Mouse (Mus musculus) testis, postnatal 10 days (tissue): ENCODE measurements around the gene Snx29.

ENCODE experiments used
- DNase-seq: peaks from one replicate; pipeline ENCODE4 v3.0.0; 2021; ENCODE audit warnings: low spot score

Snx29 gene

GRCm38 (mm10) chr16:11741951-11742350 lies 419.2 kb downstream of the Snx29 start:
- no peak for DNase-seq

GRCm38 (mm10) chr16:11742351-11742750 lies 419.6 kb downstream of the Snx29 start:
- DNase-seq = peak; percentile 19

- DNase-seq = peak; percentile 10
Measured at GRCm38 (mm10) chr16:11743013-11743412, 420.3 kb downstream of the Snx29 start.

DNA sequence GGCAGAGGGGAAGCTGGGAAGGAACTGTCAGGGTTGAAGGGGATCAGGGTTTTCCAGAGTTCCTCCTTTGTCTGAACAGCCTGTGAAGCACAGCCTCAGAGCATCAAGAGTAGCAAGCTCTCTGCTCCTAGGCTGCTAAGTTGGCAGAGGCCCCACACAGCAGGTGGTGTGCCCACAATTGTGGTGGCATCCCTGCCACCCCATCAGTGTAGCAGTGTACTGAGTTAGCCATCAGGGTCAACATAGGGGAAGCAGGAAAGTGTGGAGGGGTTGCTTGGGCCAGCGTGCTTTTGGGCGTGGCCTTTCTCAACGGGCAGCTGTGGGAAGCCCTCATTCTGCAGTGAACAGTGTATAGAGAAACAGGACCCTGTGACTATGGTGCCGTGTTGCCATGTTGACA lies 421.0 kb downstream of the Snx29 start:
- DNase-seq = peak; percentile 26

GRCm38 (mm10) chr16:11746036-11746435 lies 423.3 kb downstream of the Snx29 start:
- DNase-seq = no peak

- DNase-seq = peak; percentile 15
Measured at GRCm38 (mm10) chr16:11747867-11748266, 425.2 kb downstream of the Snx29 start.

GRCm38 (mm10) chr16:11749111-11749510 lies 426.4 kb downstream of the Snx29 start:
- no peak for DNase-seq

GRCm38 (mm10) chr16:11750605-11751004 lies 427.9 kb downstream of the Snx29 start:
- DNase-seq = no peak

GRCm38 (mm10) chr16:11752557-11752956 lies 429.8 kb downstream of the Snx29 start:
- no peak for DNase-seq

DNA sequence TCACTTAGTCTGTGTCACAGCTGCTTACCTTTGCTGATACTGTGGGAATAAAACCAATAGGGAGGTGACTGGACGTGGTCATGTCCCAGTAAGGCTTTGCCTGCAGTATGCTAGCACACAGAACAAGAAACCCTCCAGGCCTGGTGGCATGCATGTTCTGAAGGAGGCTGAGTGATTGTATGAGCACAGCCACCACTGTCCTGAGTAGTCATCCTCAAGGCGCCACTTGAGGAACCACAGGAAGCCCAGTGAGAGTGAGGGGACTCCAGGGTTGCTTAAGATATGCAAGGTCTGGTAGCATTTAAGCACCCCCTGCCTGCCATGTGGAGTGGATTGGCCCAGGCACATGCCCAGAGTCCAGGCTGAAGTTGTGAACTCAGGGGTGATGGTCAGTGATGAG lies 430.8 kb downstream of the Snx29 start:
- no peak for DNase-seq

GRCm38 (mm10) chr16:11754136-11754535 lies 431.4 kb downstream of the Snx29 start:
- no peak for DNase-seq

DNA sequence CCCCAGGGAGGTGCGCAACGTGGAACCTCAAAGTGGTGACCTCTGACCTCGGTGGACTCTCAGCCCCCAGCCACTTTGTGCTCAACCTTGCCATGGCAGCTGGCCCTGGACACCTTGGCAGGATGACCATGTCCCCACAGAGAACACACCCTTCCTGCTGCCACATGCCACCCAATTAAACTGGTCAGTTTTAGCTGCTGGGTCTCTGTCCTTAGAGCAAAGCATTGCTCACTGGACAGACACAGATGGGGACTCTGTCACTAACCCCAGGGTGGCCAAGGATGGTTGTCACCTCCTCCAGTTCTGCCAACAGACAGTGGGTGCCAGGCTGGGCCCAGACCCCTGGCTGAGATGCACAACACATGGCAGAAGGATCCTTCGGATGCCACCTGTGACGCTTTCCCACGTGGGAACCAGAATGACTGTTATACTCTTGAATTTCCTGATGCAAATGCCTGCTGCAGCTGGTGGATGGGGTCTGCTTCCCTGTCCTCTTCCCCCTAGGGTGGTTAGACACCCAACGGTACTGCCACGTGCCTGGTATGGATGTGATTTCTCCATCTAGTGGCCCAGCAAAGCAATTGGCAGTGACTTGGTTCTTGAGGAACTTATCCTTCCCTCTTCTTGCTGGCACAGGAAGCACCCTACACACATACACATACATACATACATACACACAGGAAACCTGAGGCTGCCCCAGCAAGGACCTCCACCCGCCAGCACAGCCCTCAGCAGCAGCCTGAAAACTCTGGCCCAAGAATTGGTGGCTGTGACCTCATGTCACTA lies 432.8 kb downstream of the Snx29 start:
- DNase-seq = no peak

GRCm38 (mm10) chr16:11756598-11757245 lies 434.0 kb downstream of the Snx29 start:
- no peak for DNase-seq

DNA sequence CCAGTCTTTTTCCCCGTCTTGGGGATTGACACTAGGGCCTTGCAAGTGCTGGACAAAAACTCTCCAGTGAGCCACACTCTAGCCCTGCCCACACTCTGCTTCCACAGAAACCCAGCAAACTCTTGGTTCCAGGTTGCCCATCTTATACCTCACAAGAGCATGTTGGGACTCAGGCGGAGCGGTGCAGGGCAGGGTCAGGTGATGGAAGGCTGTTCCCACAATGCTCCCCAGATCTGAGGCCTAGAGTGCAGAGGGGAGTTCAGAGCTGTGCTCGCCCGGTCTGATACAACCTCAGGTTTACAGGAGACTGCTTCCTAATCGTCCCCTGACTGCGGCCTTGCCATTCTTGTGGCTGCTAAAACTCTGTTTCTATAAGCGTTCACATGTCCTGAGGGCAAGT lies 434.8 kb downstream of the Snx29 start:
- no peak for DNase-seq

GRCm38 (mm10) chr16:11757951-11758350 lies 435.2 kb downstream of the Snx29 start:
- DNase-seq = no peak

DNA sequence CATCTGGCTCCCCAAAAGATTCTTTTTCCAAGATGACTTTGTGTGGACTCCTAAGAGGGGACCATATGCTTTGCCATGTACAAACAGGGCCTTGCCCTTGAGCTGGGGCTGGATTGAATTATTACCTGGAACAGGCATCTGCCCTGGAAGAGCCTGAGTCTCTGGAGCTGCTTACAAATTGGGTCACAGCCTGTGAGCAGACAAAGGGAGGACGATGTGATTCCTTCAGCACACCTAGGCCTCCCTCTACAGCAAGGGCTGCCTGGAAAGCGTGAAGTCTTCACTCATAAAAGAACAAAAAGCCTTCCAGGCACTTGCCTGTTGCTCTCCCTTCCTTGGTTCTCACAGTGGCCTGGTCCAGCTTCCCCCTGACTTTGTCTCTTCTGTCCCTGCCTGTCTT lies 449.6 kb downstream of the Snx29 start:
- no peak for DNase-seq

DNA sequence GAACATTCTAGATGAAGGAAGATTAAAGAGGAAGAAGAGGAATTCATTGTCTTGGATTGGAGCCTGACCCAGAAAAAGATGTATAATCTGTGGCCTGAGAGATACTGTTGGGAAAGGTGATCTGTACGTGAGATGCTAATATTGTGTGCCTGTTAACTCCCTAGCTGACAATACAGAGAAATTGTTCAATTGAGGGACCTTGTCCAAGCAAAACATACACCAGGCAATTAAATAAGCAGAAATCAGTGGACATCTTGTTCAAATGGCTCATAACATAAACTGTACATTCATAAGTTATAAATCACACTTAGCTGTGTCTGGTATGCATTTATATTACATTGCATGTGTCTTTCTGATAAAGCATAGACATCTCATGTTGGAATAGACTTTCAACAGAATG lies 451.6 kb downstream of the Snx29 start:
- no peak for DNase-seq

- no peak for DNase-seq
Measured at GRCm38 (mm10) chr16:11776528-11776927, 453.8 kb downstream of the Snx29 start.

GRCm38 (mm10) chr16:11778191-11778590 lies 455.5 kb downstream of the Snx29 start:
- DNase-seq = no peak

DNA sequence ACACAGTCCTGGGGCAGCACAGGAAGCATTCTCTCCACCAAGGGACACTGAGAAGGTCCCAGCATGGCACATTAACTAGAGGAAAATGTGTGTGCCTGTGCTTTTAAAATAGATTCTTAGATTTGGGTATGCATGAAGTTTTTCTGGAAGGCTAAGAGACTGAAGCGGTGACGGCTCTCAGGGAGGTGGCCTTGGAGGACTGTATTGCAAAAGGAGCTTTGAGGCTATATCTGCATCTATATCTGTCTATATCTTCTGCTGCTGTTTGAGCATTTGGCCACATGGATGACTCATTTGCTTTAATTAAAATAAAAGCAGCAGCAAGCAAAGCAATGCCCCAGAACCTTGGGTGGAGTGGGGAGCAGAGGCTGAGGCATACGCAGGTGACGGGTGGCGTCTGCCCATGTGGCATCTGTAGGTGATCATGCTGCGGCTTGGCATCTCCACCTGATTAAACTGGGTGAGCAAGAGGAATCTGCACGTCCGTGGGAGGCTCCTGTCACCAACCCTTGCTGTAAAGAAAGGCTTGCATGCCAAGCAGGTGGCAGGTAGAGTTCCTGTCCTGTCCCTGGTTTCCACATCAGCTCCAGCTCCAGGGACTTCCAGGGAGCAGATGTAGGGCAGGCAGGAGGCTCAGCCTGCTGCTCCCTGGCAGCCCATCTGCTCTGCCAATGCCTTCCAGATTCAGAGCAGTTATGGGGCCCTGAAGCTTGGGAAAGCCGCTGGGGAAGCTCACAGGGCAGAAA lies 456.2 kb downstream of the Snx29 start:
- no peak for DNase-seq

- DNase-seq = no peak
Measured at GRCm38 (mm10) chr16:11782082-11782481, 459.4 kb downstream of the Snx29 start.

GRCm38 (mm10) chr16:11783337-11783736 lies 460.6 kb downstream of the Snx29 start:
- no peak for DNase-seq

GRCm38 (mm10) chr16:11784354-11784753 lies 461.6 kb downstream of the Snx29 start:
- DNase-seq = no peak
